Mouse (Mus musculus) midbrain, embryonic 13.5 days (tissue): ENCODE results near the gene Grwd1. TPM values are rescaled to one million over a fixed set of nuclear protein-coding genes. Genes with fewer than 3 reads are reported as not detected.

ENCODE experiments used
- ATAC-seq: fragments of 200-750 bp; cut with Nextera tagmentation; 2 replicates; pipeline ENCODE4 v1.8.0; 2017; ENCODE audit warnings: mild to moderate bottlenecking, moderate TSS enrichment, moderate library complexity
- H3K27ac ChIP-seq: fragments of 300-500 bp; sonication (generic); 2 replicates; pipeline ENCODE4 v1.5.1; 2015; ENCODE audit warnings: inconsistent platforms, mild to moderate bottlenecking, moderate library complexity
- H3K27me3 ChIP-seq: fragments of 300-500 bp; sonication (generic); 2 replicates; pipeline ENCODE4 v1.6.1; 2015; ENCODE audit warnings: mild to moderate bottlenecking, inconsistent platforms
- H3K36me3 ChIP-seq: fragments of 300-500 bp; sonication (generic); 2 replicates; pipeline ENCODE4 v1.6.1; 2015; ENCODE audit warnings: mild to moderate bottlenecking, inconsistent platforms
- H3K4me1 ChIP-seq: fragments of 300-500 bp; sonication (generic); replicated peaks from 2 replicates; pipeline ENCODE4 v1.6.1; 2015; ENCODE audit warnings: inconsistent platforms
- H3K4me2 ChIP-seq: fragments of 300-500 bp; sonication (generic); replicated peaks from 2 replicates; pipeline ENCODE4 v1.6.1; 2015; ENCODE audit warnings: moderate library complexity, mild to moderate bottlenecking, inconsistent platforms
- H3K4me3 ChIP-seq: fragments of 300-500 bp; sonication (generic); replicated peaks from 2 replicates; pipeline ENCODE4 v1.5.1; 2015; ENCODE audit warnings: mild to moderate bottlenecking, inconsistent platforms
- H3K9ac ChIP-seq: fragments of 300-500 bp; sonication (generic); replicated peaks from 2 replicates; pipeline ENCODE4 v1.6.1; 2015; ENCODE audit warnings: mild to moderate bottlenecking, inconsistent platforms
- H3K9me3 ChIP-seq: fragments of 300-500 bp; sonication (generic); 2 replicates; pipeline ENCODE4 v1.6.1; 2016; ENCODE audit warnings: mild to moderate bottlenecking, inconsistent platforms
- WGBS: fragments of 180-500 bp; shearing (Covaris S2); methylation state at CpG from one replicate; pipeline ENCODE4 v1.1.7; 2015; 5-methylcytosine and 5-hydroxymethylcytosine counted together
- polyA plus RNA-seq: library from polyadenylated mRNA; unstranded; fragments of >200 nt; fragmentation: Nextera tagmentation; extraction: Ambion mirVana; gene quantifications from 2 replicates; pipeline ENCODE4 v1.2.1, GENCODE M21; 2015

Grwd1 gene
- polyA plus RNA-seq, 1 experiment from 2014 or later, result 39.9 TPM

DNA sequence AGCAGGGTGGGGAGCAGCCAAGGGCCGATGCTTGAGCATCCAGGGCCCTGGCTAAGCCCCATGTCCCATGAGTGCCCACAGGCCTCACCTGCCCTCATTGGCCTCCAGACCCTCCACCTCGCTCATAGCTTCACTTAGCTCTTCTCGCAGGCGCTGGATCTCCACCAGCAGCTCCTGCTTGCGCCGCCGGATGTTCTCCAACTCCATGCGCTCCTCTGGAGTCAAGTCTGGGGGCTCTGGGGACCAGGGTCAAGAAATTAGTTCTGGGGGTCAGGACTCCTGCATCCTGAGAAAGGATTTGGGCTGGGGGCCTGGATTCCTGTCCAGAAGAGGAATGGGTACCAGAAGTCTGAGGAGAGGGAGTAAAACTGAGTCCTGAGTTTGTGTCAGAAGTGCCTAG, 17.8 kb downstream of the Grwd1 start:
- Histone ChIP-seq H3K4me2 (peak overlapping the region; percentile 94), H3K4me1 (peaks cover 50% of the 10 kb centered on the region), H3K36me3 (peaks cover 50% of the 10 kb centered on the region), H3K9me3 (no peaks in the 10 kb centered on the region), H3K27ac (peak overlapping the region; percentile 100), H3K4me3 (peak overlapping the region; percentile 91), H3K27me3 (no peaks in the 10 kb centered on the region), H3K9ac (peak overlapping the region; percentile 99)
- 85% methylated on average over 8 of the region's 8 CpGs for WGBS
- no peak for ATAC-seq

GRCm38 (mm10) chr7:45809276-45810075, 21.3 kb downstream of the Grwd1 start:
- Histone ChIP-seq H3K4me3 (no peak overlapping the region), H3K36me3 (peaks cover 72% of the 10 kb centered on the region), H3K9ac (no peak overlapping the region), H3K9me3 (no peaks in the 10 kb centered on the region), H3K4me1 (peaks cover 40% of the 10 kb centered on the region), H3K4me2 (no peak overlapping the region), H3K27me3 (no peaks in the 10 kb centered on the region), H3K27ac (no peak overlapping the region)
- 89% methylated on average over 14 of the region's 14 CpGs for WGBS
- ATAC-seq, result no peak

DNA sequence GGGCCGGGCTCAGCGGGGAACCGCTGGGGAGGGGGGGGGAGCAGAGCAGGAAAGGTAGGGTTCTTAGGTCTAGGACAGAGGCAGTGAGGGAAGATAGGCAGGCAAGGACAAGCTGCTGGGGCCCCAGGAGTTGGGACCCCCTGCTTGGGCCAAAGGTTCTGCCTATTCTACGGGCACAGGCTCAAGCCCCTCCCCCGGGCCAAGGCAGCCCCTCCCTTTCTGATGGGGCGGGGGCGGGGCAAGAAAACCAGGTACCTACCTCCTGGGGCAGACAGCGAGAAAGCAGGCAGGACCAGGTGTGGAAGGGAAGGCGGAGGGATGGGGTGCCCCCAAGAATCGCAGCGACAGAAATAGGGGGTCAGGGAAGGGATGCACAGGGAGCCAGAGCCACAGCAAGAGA, 22.3 kb downstream of the Grwd1 start:
- Histone ChIP-seq H3K4me3 (no peak overlapping the region), H3K36me3 (peaks cover 82% of the 10 kb centered on the region), H3K9me3 (no peaks in the 10 kb centered on the region), H3K4me1 (peaks cover 40% of the 10 kb centered on the region), H3K9ac (no peak overlapping the region), H3K4me2 (no peak overlapping the region), H3K27ac (peak overlapping the region; percentile 53; the same call in 1 of the 2 replicates), H3K27me3 (no peaks in the 10 kb centered on the region)
- WGBS, result 37% methylated on average over 9 of the region's 11 CpGs
- ATAC-seq, result no peak

DNA sequence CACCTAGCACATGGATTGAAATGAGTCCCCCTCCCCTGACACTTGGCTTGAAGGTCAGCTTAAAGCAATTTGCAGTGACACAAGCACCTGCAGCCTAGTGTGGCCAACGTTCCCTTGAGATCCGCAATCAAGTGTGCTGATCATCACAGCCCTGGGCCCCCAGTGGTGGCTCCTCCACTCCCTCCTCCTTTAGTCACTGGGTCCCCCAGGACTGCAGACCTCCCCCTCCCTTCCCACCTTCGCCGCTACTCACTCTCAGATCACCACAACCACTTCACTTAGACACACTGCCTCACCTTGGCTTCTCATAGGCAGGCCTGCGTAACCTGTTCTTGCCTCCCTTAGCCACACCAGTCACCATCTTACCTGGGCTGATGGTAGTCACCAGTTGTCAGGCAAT, 24.8 kb downstream of the Grwd1 start:
- Histone ChIP-seq H3K27ac (peak overlapping the region; percentile 31; the same call in 1 of the 2 replicates), H3K36me3 (peaks cover 87% of the 10 kb centered on the region)

GRCm38 (mm10) chr7:45802551-45802950, 28.2 kb downstream of the Grwd1 start:
- no peak overlapping the region for H3K4me3 ChIP-seq
- no peaks in the 10 kb centered on the region for H3K9me3 ChIP-seq
- peaks cover 15% of the 10 kb centered on the region; the same call in 1 of the 2 replicates for H3K27me3 ChIP-seq
- ATAC-seq, result no peak
- H3K9ac ChIP-seq, result no peak overlapping the region
- peaks cover 80% of the 10 kb centered on the region for H3K36me3 ChIP-seq
- WGBS, result 94% methylated on average over 6 of the region's 6 CpGs
- peaks cover 31% of the 10 kb centered on the region for H3K4me1 ChIP-seq
- H3K27ac ChIP-seq, result no peak overlapping the region
- H3K4me2 ChIP-seq, result no peak overlapping the region

More for the DNA sequence above, 24.8 kb downstream of the Grwd1 start:
- Histone ChIP-seq H3K4me3 (no peak overlapping the region), H3K4me2 (no peak overlapping the region), H3K27me3 (no peaks in the 10 kb centered on the region), H3K9me3 (no peaks in the 10 kb centered on the region), H3K9ac (no peak overlapping the region), H3K4me1 (peaks cover 23% of the 10 kb centered on the region)
- no peak for ATAC-seq
- 59% methylated on average over 5 of the region's 5 CpGs for WGBS

DNA sequence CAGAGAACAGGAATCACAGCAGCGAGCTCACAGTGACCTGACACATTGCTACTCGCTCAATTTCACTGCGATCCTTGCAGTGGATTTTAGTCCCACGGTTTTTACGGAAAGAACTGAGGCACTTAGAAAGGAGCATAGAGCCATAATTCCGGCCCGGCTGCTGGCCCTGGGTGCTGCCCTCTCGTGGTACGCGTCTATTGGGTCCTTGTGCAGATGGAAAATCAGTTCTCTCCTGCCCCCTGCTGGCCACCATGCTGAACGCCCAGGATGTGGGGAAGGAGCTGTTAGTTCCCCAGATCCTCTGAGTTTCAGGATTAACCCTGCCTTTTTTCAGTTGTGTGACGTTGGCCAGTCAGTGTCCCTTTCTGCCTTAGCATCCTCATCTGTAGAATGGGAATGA, 29.4 kb downstream of the Grwd1 start:
- Histone ChIP-seq H3K4me3 (no peak overlapping the region), H3K9me3 (no peaks in the 10 kb centered on the region), H3K9ac (no peak overlapping the region), H3K27ac (peak overlapping the region; percentile 40; the same call in 1 of the 2 replicates), H3K4me1 (peaks cover 39% of the 10 kb centered on the region), H3K27me3 (peaks cover 28% of the 10 kb centered on the region), H3K4me2 (no peak overlapping the region), H3K36me3 (peaks cover 78% of the 10 kb centered on the region)
- WGBS, result 3% methylated on average over 12 of the region's 12 CpGs
- peak; percentile 41; the same call in 1 of the 2 replicates for ATAC-seq

- ATAC-seq, result no peak
- no peaks in the 10 kb centered on the region for H3K9me3 ChIP-seq
- H3K27me3 ChIP-seq, result peaks cover 34% of the 10 kb centered on the region
- H3K4me2 ChIP-seq, result no peak overlapping the region
- H3K4me1 ChIP-seq, result peaks cover 34% of the 10 kb centered on the region
- H3K36me3 ChIP-seq, result peaks cover 80% of the 10 kb centered on the region
- H3K9ac ChIP-seq, result no peak overlapping the region
- no peak overlapping the region for H3K4me3 ChIP-seq
- 24% methylated on average over 21 of the region's 25 CpGs for WGBS
- peak overlapping the region; percentile 40; the same call in 1 of the 2 replicates for H3K27ac ChIP-seq
Measured at GRCm38 (mm10) chr7:45800546-45801204, 30.1 kb downstream of the Grwd1 start.

DNA sequence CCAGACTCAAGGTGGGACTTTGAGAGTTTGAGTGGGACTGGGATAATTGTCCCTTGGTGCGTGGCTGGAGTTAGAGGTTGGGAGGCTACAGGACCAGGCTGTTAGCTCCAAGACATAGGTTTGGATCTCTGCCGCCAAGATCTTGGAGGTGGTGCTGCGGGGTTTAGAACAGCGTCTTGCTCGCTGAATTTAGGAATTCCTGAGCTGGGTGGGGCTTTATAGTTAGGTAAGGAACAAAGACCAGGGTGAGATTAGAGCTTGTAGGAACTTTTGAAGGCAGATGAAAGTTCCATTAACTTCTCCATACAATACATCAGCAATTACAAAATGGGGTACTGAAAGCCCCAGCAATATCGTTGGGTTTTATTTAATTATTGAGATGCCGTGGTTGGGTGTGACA, 30.7 kb downstream of the Grwd1 start:
- Histone ChIP-seq H3K27ac (no peak overlapping the region), H3K27me3 (peaks cover 41% of the 10 kb centered on the region), H3K4me2 (no peak overlapping the region), H3K9me3 (no peaks in the 10 kb centered on the region), H3K36me3 (peaks cover 86% of the 10 kb centered on the region), H3K4me3 (no peak overlapping the region), H3K9ac (no peak overlapping the region), H3K4me1 (peaks cover 34% of the 10 kb centered on the region)
- 49% methylated on average over 7 of the region's 7 CpGs for WGBS
- no peak for ATAC-seq

GRCm38 (mm10) chr7:45798931-45799330, 31.8 kb downstream of the Grwd1 start:
- 57% methylated on average over 7 of the region's 7 CpGs for WGBS
- Histone ChIP-seq H3K4me2 (peak overlapping the region; percentile 58), H3K9me3 (no peaks in the 10 kb centered on the region), H3K36me3 (peaks cover 91% of the 10 kb centered on the region), H3K27me3 (peaks cover 49% of the 10 kb centered on the region), H3K9ac (no peak overlapping the region), H3K4me3 (no peak overlapping the region), H3K27ac (no peak overlapping the region), H3K4me1 (peaks cover 34% of the 10 kb centered on the region)
- no peak for ATAC-seq

DNA sequence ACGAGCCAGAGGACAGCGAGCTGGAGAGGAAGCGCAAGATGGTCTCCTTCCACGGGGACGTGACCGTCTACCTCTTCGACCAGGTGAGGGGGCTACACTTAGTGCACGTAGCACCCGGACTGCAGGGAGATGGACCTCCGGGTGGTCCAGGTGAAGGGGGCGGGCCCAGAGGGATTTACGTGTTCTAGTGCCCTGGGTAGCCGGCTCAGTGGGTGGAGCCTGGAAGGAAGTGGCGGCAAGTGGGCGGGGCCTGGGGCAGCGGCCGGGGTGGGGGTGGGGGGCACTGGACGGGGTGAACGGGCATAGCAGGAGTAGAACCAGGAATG, 32.3 kb downstream of the Grwd1 start:
- Histone ChIP-seq H3K36me3 (peaks cover 91% of the 10 kb centered on the region), H3K9me3 (no peaks in the 10 kb centered on the region), H3K4me1 (peaks cover 34% of the 10 kb centered on the region), H3K9ac (peak overlapping the region; percentile 68), H3K27me3 (peaks cover 49% of the 10 kb centered on the region), H3K4me3 (peak overlapping the region; percentile 36), H3K27ac (no peak overlapping the region), H3K4me2 (peak overlapping the region; percentile 58)
- WGBS, result 1% methylated on average over 19 of the region's 19 CpGs
- no peak for ATAC-seq

DNA sequence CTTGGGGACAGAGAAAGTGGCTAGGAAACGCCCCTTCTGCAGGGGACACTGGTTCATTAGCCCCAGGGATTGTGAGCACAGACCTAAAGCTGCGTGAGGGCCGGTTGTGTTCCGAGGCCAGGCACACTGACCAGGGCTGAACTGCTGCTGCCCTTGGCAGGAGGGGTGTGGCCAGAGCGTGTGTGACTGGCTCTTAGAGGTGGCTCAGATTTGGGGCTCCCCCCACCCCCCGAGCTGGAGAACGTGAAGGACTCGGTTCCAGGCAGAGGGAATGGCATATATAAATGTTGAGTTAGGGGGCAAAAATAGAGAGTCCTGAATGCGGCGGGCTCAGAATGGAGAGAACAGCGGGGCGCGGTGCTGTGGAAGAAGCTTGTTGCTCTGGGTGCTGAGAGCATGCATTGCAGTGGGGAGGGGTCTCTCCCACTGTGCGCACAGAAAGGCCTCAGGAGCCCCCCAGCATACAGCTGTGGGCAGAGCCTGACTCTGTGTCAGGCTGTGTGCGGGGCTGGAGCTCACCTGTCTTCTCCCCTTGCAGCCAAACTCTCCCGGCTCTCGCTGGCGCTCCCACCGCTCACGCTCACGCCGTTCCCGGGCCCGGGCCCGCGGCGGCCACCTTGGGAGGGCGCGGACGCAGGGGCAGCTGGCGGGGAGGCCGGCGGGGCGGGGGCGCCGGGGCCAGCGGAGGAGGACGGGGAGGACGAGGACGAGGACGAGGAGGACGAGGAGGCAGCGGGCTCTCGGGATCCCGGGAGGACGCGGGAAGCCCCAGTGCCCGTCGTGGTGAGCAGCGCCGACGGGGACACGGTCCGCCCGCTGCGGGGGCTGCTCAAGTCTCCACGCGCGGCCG, 32.9 kb downstream of the Grwd1 start:
- peaks cover 91% of the 10 kb centered on the region for H3K36me3 ChIP-seq
- 2% methylated on average over 60 of the region's 60 CpGs for WGBS

More for the DNA sequence above, 32.9 kb downstream of the Grwd1 start:
- no peak for ATAC-seq
- peak overlapping the region; percentile 36 for H3K4me3 ChIP-seq
- H3K4me1 ChIP-seq, result peaks cover 34% of the 10 kb centered on the region
- no peaks in the 10 kb centered on the region for H3K9me3 ChIP-seq
- H3K27me3 ChIP-seq, result peaks cover 49% of the 10 kb centered on the region
- peak overlapping the region; percentile 58 for H3K4me2 ChIP-seq
- H3K27ac ChIP-seq, result no peak overlapping the region
- H3K9ac ChIP-seq, result peak overlapping the region; percentile 68
